Mouse (Mus musculus) cortical plate, adult 2 months (tissue): Measurements from ENCODE around the gene Nkain4.

Source experiments
- CTCF ChIP-seq: fragments of 200-500 bp; IDR thresholded peaks from 2 replicates; pipeline ENCODE4 v1.5.1; 2011; ENCODE audit warnings: mild to moderate bottlenecking, control low read depth, low read length; ENCODE audit not compliant: insufficient read depth; ENCODE audit errors: extremely low read depth
- POLR2A ChIP-seq: fragments of 200-500 bp; IDR thresholded peaks from 2 replicates; pipeline ENCODE4 v1.6.1; 2011; ENCODE audit warnings: mild to moderate bottlenecking, low read length, control low read depth; ENCODE audit not compliant: insufficient read depth; ENCODE audit errors: extremely low read depth

DNA sequence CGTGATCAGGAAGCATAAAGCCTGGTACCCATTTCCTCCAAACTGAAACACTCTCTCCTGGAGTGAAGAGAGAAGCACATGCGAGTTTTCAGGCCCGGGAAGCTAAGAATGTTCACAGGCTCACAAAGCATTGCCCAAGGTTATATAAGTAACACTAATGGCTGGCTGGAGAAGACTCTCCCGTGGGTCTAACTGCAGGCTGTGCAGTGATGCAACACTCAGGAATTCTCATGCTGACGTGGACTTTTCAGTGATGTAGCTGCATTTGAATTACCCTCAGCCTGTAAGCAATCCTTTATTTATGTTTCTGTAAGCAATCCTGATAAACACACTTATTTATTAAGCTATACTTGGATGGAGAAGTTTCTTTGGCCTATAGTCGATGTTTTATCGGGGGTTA is 5.1 kb upstream of the Nkain4 start:
- TF ChIP-seq CTCF (no peak), POLR2A (no peak)
